Mouse (Mus musculus): Measurements from ENCODE around the gene Gm21891.
"Not testable (repeated sequence)": the region's sequence is repeated elsewhere in the genome, so short reads cannot be mapped to it uniquely, and the experiment has no call there.

Gene Gm21891

DNA sequence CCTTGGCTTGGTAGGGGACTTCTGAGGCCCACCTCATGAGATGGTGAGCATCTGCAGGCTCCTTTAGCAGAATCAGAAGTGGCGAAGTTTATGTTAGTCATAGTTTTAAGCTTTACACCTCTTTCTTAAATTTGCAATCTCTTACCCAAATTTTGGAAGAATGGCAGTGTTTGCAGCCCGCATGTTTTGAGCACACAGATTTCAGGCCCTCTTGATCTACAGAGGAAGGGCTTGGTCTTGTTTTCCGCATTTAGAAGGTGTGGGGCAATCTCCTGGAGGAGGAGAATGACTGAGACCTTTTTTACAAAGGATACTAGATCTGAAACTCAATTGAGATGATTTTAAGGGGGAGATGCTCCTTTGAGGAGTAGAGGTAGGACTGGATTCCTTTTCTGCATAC, at the start of gene Gm21891:
Gene Gm21891, minus strand, starts transcription at position 101 of the 400 bp plus-strand sequence.
- DNase-seq (ENCODE audit: low spot score), result not testable (repeated sequence)

DNA sequence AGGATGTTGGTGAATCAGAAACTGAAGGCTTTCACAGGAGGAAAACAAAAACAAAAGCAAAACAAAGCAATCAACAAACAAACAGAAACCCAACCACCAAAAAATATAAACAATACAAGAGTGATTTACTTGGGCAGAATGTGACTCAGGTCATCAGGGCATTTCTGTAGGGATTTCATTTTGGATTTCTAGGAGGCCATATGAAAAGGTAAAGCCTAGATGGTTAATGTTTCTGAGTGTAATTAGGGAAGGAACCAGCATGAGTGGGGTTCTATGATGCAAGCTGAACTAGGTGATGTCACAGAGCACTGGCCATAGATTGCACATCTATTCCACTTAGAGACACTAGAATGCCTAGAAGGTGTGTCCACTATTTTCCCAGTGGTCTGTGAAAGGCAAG, 28.4 kb upstream of the Gm21891 start, which contains the start of gene Gm21425:
Gene Gm21425, plus strand, starts transcription at position 301 of the 400 bp plus-strand sequence.
- DNase-seq (ENCODE audit: low spot score), result not testable (repeated sequence)
